Mouse (Mus musculus): ENCODE data around the gene Adamts17.

Gene Adamts17

DNA sequence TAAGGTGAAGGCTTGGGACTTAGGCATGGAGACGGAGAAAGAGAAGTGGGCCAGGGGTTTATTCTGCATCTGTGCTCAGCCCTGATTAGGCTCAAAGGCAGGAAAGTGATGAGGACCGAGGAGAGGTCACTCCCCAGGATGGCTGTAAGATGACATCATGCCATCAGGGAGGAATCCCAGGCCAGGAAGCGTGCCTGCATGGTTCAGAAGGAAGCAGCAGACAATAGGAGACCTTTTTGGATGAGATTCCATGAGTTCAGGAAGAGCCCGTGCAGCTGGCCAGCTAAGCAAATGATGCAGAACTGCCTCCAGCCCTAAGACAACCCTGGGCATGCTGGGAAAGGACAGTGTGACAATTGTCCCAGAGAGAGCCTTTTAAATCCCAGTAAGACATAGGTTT is 93.7 kb downstream of the Adamts17 start:
- peak in 1 of 2 experiments; percentile 44 for DNase-seq (ENCODE audit: low spot score in 2 of 2)

DNA sequence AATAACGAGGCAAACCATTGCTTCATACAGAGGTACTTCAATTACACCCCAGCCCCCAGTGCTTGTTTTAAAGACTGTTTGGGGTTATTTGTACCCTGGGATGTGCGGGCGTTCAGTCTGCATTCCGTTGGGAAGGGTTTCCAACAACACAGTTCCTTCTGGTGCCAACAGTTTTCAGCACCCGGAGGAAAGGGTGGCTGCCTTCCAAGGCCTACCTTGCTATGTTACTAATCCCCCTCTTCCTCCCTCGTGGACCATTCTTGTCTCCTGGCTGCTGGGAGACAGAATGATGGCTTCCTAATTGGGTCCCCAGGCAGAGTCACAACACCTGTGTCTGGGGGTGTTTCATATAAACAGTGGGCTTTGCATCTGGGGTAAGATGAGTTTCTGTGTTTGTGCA is 94.5 kb downstream of the Adamts17 start:
- peak in 1 of 2 experiments; percentile 44 for DNase-seq (ENCODE audit: low spot score in 2 of 2)

DNA sequence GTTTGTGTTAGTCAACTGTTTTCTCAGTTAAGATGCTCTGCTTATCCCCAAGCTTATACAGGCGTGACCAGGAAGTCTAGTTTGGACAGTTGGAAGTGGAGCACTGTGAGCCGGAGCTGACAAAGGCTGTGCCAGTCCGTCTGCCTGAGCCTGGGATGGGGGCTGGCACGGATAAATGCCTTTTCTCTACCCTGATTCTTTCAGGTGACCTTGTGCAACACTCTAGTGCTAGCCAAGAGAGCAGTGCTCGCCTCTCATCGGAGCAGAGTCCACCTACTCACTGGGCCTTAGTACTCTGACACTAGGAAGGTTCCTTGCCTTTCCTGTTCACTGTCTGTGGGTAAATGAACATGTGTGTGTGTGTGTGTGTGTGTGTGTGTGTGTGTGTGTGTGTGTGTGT is 95.5 kb downstream of the Adamts17 start:
- DNase-seq (ENCODE audit: low spot score in 2 of 2) = peak in 1 of 2 experiments; percentile 54

DNA sequence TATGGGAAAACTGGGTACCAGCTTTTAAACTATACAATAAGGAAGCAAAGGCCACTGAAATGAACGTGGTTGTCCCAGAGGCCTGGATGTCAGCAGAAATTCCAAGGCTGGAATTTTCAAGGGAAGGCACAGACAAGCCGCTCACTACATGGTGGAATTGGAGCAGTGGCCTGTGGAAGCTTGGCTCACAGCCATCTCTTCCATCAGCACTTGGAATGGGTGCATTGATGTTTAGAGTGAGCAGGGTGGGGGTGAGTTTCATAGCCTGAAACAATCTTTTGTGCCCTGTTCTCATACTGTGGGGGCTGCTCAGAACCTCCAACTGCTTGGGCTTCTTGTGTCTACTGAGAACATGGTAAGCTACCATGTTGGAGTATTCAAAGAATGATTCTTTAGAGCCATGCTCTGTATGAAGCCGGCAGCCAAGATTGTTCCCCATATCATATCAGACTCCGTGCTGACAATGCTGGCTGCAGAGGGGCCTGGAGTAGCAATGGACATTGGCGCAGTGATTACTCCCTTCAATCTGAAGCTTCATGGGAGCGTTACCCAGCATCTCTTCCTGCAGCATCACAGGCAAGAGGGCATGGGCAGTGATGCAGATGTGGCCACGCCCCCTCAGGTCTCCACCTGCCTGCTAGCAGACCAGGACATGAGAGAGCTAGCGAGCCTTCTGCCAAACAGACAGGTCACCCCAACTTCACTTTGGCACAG is 96.7 kb downstream of the Adamts17 start:
- DNase-seq (ENCODE audit: low spot score in 2 of 2) = peak in 1 of 2 experiments; percentile 54

DNA sequence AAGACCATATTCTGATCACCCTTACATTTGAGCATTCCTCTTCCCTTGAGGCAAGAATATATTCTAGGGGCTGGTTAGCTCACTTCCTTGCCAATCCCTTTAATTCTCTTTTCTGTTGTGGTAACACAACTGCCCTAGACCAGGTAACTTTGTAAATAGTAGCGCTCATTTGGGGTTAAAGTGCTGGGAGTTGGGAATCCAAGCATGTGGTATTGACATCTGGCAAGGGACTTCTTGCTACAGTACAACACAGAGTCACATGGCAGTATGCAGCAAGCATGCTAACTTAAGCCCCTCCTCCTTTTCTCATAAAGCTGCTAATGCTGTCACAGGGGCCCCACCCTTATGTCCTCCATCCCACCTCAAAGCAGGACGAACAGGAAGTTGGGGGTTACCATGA is 97.4 kb downstream of the Adamts17 start:
- peak in 1 of 2 experiments; percentile 0 for DNase-seq (ENCODE audit: low spot score in 2 of 2)

DNA sequence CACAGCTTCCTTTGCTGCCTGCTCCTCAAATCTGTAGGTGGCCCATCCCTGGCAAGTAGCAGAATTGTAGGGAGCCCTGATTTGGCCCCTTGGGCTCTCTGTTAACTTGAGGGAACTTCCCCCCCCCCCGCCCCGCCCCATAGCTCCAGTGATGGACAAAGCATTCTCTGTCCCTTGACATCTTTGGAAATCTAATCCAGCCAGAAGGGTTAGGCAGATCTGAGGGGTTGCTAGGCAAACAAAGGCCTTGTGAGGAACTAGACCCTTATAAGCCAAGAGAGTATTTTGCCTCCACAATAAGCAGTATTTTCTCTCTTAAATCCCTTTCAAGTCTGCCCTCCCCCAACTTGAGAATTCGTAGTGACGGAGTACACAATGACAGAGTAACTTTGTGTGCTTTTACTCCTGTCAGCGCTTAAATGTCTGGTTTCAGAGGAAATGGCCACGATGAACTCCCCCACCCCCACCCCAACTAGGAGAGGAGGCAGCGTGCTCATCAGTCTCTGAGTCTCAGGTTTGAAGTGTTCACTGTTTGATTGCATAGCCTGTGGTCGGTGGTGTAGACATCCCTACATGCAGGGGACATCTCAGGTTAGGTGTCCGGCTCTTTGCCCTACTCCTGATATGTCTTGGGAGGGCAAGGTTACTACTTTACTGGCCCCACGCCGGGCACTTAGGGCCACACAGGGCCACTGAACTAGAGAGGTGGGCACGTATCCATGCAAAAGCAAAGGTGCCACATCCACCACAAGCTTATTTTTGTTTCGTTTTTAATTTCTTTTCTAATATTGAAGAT is 99.7 kb downstream of the Adamts17 start:
- peak in 1 of 2 experiments; percentile 38 for DNase-seq (ENCODE audit: low spot score in 2 of 2)

DNA sequence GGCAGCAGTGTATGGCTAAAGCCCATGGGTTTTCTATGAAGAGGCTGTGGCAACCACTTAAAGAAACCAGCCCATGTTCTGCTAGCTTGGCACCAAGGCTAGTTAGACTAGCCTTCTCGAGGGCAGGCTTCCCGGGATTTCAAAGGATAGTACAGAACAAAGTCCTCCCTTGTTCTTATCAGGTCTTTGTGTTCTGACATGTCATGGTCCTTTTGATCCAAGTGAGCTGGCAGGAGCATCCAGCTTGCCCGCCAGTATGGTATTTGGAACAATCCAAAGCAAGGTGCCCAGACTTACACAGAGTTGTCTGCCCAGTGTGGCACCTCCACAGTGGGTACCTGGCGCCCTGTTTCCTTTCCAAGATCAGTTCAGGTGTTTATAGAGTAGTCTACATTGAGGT is 101.2 kb downstream of the Adamts17 start:
- DNase-seq (ENCODE audit: low spot score in 2 of 2) = peak in 1 of 2 experiments; percentile 22

DNA sequence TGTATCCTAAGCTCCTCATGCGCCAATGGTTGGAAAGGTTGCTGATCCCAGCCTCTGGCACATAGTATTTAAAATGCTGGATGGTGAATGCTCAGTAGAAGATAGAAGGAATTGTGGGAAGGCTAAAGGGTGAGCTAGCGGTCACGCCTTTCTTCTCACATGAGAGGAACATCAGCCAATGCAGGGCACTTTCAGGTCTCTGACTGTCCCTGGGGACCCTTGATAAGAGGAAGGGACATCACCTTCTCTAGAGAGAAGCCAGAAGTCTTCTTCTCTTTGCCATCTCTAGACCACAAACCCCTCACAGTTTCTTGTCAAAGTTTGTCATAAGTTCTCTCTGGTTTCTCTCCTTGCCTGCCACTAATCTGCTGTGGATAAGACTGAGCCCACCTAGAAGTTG is 109.5 kb downstream of the Adamts17 start:
- DNase-seq (ENCODE audit: low spot score in 2 of 2) = no peak

DNA sequence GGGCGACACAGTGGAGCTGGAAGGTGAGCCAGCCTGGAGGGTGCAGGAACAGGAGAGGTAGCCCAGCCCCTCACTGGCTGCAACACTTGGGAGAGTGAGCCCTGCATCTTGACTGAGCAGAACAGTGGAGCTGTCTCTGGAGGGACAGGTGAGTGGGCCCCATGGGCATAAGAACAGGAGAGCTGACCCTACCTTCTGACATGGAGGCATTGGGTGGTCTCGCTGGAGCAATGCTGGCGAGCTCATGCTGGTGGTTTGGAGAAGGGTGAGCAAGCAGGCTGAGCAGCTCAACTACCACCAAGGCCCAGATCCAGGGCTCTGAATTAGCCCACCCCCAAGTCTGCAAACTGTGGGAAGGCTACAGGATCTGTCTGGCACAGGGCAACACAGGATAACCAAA is 113.4 kb downstream of the Adamts17 start:
- DNase-seq (ENCODE audit: low spot score in 2 of 2) = no peak

DNA sequence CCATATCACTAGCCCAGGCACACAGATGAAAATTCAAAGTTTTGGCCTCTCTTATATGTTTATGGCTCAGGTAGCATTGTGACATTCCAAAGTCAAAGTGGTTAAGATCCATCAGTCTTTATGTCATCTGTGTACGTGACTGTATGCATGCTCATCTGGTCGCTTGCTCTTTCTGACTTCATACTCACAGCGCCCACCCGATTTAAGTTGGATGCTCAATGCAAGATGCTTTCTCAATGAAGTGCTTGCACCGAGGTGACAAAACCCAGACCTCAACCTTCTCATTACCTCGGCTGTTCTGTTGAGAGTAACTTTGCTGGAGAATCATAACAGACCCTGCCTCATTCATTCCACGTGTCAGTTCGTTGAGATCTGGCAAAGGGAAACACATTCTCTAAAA is 114.5 kb downstream of the Adamts17 start:
- no peak for DNase-seq (ENCODE audit: low spot score in 2 of 2)

DNA sequence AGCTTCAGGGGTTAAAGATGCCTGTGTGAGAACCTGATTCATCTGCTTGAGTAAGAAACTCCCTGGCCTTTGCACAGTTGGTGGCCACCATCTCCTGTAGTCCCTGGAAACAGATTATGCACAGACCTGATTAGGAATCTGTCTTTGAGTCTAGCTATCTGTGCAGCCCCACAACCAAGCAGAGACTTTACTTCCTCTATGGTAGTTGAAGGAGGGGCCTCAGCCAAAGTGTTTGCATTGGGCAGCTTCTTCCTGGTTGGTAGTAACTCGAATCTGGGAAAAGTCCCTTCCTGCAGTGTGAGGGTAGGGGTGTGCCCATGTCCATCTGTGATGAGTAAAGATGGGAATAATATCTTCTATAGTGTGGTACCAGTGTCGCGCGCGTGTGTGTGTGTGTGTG is 115.2 kb downstream of the Adamts17 start:
- DNase-seq (ENCODE audit: low spot score in 2 of 2) = no peak

DNA sequence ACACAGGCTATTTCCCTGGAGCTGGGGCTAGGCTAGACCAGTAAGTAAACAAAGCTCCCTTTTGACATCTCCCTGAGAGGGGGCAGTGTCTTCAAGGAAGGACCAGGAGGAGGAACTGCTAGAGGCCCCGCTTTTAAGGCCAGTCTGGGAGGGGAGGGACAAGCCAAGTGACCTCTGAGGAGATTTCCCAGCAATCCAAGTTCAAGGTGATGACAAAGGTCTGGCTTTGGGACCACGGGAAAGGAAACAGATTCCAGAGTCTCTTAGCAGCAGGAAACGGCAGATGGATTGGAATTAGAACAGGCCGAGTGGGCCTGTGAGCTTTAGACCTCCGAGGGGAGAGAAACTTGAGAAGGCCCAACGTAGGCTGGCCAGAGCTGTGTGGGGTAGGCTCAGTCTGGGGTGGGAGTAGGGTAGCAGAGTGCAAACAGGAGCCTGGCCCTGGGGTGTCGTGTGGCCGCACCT is 116.0 kb downstream of the Adamts17 start:
- peak in 1 of 2 experiments; percentile 20 for DNase-seq (ENCODE audit: low spot score in 2 of 2)

DNA sequence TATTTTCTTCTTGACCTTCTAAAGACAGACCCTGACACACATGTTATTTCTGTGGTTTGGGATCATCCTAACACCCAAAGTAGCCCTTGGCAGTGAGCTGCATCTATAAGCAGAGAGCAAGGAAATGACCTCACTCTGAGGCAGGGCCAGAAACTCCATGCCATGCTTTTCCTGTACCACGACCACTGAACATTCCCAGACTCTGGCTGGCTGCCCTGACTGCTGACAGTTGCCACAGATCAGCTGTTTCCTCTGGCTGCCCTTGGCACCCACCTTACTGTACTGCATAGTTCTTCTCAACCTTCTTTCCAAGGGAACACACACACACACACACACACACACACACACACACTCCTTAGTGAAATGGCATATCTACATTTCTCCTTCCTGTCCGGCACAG is 116.4 kb downstream of the Adamts17 start:
- peak in 1 of 2 experiments; percentile 52 for DNase-seq (ENCODE audit: low spot score in 2 of 2)

DNA sequence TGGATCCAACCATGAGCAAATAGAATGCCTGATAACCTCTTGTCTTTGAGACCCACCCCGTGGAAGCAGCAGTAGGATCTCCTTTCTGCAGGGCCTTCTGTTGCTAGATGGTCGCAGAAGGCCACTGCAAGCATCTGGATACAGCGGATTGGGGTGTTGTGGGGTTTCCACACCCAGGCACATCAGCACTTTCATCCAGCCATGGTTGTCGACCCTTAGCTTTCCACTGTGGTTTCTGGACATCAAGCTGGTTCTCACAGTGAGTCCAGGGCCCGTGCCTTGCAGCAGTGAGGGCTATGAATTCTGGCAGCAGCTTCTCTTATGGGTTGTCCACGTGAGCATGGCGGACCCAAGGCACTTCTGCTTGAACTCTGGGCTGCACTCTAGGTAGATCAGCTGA is 118.2 kb downstream of the Adamts17 start:
- peak in 1 of 2 experiments; percentile 12 for DNase-seq (ENCODE audit: low spot score in 2 of 2)

DNA sequence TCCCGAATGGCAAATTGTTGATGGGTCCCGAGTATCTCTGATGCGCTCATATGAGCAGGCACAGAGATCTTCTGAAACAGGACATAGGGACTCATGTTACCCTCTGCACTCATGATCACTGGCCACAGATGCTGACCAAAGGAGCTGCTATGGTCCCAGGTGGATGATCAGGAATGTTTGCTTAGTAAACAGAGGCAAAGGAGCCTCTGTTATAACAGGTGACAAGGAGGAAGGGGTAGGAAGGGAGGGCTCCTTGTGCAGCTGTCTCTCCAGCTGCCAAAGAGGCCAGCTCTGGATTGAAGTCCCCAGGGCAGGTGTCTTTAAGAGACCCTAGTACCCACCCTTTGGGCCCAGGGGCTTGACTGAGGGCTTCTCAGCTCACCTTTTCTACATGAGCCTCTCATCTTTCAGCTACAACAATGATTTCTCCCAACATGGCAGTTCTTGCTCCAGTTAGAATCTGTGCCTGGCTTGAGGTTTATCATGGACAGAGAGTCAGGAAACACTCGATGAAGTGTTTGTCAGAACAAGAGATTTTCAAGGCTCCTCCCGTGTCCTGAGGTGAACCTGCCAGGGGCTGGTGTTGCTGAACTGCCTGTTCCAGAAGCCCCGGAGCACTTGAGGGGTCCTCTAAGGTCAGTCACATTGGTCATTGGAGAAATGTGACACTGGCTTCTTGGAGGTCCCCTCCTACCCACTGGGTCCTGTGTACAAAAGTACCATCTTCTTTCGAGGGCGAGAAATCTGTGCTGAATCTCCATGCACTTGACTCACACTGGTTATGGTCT is 120.9 kb downstream of the Adamts17 start:
- no peak for DNase-seq (ENCODE audit: low spot score in 2 of 2)

DNA sequence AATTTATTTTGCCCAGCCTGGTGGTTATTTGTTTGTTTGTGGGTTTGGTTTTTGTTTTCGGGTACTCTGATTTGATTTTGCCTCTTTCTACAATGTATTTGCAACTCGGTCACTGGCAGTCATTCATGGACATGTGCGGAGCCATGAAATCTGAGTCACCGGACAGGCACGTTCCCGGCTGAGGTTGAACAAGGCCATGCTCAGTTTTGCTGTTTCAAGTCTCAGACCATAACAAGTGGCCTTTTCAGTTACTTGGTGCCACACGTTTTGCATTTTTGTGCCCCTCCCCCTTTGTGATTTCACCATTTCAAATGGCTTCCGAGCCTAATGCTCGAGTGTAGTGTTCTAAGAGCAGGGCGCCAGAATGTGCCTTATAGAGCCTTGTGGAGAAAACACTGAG is 123.2 kb downstream of the Adamts17 start:
- no peak for DNase-seq (ENCODE audit: low spot score in 2 of 2)

DNA sequence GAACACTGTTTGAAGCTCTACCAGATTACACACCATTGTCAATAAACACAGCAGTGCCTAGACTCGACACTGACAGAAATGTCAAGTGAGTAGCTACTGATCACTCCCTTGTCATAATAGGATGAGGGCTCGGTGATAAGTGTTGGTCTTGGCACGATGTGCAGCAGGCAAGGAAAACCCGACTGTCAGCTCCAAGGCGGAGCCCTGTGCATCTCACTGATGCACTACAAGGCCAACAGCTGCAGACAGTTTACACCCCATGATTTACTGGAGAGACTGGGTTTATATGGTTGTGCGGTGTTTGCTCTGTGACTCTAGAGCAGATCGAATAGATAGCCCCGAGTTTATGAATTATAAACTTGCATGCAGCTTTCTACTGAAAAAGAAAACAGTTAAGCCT is 124.0 kb downstream of the Adamts17 start:
- no peak for DNase-seq (ENCODE audit: low spot score in 2 of 2)

DNA sequence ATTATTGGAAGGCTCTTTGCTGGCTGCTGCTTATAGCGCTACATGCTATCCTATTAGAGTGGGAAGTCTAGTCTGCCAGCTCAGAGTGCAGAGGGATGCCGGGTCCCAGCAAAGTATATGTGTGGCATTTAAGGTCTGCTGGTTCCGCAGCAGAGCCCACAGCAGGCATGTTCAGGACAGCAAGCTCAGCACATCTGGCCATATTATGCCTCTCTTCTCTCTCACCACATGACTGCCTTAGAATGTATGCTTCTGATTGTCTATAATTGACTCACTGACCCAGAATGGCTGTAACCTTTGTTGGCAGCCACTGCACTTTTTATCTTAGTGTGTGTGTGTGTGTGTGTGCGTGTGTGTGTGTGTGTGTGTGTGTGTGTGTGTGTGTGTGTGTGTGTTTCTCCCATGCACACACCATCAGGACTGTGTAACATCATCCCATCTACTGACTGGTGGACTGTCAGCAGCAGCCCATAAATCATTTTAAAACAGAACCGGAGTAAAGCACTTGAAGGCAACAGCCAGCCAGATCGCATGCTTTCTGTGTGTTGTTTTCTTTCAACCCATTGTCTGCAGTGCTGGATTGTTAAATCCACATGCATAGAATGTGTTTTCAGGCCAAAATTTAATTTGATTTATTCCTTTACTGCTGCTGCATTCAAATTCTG is 127.1 kb downstream of the Adamts17 start:
- DNase-seq (ENCODE audit: low spot score in 2 of 2) = no peak

DNA sequence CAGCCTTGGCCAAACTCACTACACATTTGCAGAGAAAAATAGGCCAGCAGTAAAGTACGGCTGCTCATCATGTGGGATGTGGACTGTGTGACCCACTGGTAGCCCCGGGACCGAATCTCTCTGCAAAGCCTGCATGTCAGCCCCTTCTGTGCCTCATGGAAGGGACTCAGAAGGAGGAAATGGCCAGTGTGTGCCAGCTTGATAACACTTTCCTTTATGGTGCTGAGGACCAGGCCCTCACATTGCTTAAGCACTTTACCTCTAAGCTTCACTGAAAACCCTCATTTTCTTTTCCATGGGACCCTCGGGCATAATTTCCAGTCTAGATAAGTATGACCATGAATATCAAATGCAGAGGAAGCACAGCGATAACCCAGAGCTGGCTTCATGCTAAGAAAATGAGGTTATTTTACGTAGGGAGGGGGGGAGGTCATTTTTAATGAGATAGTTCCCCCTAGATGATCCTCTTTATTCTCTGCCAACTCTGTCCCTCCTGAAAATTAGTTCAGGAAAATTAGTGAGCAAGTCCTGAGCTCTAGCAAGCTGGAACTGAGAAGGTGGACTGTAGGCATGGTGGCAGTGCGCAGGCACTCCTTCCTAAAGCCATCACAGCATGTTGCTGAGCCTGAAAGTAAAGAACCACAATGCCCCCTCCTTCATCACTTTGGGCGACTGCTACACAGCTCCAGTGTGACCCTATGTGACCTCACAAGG is 127.8 kb downstream of the Adamts17 start:
- no peak for DNase-seq (ENCODE audit: low spot score in 2 of 2)

DNA sequence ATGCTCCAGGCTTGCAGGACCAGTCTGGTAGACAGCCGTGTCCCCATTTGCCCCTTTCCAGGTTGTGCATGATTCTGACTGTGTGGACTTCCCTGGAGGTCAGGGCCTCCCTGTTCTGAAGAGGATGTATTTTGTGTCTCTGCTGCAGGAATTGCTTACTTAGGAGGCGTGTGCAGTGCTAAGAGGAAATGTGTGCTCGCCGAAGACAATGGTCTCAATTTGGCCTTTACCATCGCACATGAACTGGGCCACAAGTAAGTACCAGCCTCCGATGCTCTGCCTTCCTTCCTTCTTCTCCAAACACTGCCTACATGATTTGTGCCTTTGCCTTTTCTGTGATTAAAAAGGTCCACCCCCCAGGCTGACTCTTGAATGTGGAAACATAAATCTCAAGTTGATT is 129.1 kb downstream of the Adamts17 start:
- no peak for DNase-seq (ENCODE audit: low spot score in 2 of 2)

DNA sequence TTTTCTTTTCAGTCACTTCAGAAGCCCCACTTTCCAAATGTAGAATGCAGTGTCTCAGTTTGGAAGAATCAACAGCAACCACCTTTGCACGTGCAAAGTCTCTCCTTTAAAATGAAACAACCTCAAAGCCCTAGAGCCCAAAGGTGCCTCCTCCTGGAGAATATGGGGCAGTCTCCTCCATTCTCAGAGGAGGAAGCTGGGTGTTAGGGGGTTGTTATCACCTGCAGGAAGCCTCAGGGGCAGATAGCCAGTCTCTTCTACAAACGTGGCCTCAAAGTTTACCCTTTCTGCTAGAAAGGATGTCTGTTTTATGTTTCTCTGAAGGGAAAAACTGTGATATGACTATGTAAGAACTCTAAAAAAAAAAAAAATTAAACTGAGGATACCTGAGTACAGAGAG is 129.7 kb downstream of the Adamts17 start:
- DNase-seq (ENCODE audit: low spot score in 2 of 2) = no peak

Data from urinary bladder, postnatal 4 days (tissue).